Mouse (Mus musculus): ENCODE measurements around the gene Dhrs9.

DNA sequence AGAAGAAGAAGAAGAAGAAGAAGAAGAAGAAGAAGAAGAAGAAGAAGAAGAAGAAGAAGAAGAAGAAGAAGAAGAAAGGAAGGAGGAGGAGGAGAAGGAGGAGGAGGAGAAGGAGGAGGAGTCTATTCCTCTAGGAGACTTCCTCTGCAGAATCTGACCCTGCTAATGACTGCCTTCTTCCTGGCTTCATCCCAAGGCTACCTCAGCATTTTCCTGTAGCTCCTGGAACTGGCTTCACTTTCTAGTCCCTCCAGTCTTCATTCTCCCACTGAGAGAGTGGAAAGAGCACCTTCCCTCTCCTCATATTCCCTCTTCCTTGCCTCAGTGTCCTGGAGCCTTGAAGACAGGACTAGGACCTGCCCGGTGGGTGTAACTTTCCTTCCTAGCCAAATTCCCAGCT lies 15.0 kb upstream of the Dhrs9 start:
- TF ChIP-seq CTCF (IDR thresholded peaks at IDR 0.05; ENCODE audit: extremely low read depth, insufficient read depth, insufficient read length, insufficient replicate concordance) (no peak), POLR2A (IDR thresholded peaks at IDR 0.05; ENCODE audit: low read depth, low read length) (no peak)
